Mouse (Mus musculus): ENCODE results near the gene Epb41. TPM values are rescaled to one million over a fixed set of nuclear protein-coding genes. Genes with fewer than 3 reads are reported as not detected.

Gene Epb41
- polyA plus RNA-seq (2012; ENCODE audit: low replicate concordance) = 86.5 and 149 TPM in 2 replicates

DNA sequence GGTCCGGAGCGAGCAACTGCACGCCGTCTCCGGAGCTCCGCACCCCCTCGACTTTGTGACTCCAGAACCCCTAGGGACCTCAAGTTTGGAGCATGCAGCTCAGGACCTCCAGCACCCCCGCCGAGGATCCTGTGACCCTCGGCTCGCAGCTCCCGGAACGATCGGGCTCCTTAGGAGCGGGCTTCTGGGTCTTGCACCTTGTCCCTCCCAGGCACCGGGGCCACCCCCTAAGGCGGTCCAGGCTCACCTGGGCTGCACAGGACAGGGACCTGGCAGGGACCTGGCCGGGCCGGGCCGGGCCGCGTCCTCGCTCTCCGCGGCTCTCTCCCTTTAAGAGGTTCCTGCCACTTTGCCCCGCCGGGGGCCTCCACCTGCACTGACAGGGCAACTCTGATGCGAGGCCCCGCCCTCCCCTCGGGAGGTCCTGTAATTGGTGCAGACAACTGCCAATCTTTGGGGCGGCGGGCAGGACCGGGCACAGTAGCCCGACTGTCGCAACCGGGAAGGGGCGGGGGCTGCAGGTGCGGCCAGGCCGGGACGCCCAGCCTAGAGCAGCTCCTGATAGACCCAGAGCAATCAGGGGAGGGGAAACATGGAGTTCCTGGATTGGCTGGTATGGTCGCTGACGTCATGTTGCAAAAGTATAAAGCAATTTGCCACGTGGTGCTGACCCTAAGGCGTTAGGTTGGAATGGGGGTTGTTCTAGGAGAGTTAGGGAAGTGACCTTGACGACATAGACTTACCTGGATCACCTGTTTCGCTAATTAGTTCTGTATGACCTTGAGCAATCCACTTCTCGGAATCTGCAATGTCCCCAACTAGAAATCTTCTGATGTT lies at the start of gene Epb41:
Gene Epb41 (minus strand): TSS at position 389 of the 837 bp plus-strand sequence.

DNA sequence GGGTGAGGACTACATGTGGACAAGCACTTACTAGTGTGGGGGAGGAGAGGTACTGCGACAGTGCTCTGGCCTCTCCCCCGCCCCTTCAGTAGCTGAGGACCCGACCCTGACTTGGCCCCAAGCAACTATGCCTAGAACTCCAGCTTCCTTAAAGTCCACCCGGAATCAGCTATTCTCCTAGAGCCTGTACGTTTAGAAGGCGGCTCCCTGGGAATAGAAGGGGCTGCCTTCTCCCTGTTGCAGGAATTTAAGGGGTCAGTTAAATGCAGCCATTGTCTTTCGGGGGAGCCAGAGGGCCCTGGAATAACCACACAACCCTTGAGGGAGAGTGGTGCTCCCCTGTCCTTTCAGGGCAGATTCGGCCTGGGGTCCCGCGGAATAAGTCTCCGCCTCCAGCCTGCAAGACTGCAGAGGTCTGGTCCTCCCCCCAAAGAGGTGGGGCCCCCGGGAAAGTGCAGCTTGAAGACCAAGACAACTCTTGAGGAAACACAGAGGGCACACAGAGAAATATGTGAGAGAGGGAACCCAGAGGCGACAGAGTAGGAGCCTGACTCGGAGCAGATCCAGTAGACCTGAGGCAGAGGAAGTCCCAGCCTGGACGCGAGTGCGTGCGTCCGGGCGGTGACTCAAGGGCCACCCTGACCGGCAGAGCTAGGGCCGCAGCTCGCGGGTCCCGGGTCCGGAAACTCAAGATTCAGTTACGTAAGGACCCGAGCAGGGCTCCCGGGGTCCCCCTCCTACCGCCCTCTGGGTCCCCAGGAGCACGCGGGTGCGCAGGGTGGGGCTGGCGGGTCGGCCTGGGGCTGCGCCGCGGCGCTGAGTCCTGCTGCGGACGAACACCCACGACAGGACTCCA lies 816 bp downstream of the Epb41 start, which contains the start of gene Gm10300:
Gene Gm10300 (plus strand): TSS at position 621 of the 856 bp plus-strand sequence.

DNA sequence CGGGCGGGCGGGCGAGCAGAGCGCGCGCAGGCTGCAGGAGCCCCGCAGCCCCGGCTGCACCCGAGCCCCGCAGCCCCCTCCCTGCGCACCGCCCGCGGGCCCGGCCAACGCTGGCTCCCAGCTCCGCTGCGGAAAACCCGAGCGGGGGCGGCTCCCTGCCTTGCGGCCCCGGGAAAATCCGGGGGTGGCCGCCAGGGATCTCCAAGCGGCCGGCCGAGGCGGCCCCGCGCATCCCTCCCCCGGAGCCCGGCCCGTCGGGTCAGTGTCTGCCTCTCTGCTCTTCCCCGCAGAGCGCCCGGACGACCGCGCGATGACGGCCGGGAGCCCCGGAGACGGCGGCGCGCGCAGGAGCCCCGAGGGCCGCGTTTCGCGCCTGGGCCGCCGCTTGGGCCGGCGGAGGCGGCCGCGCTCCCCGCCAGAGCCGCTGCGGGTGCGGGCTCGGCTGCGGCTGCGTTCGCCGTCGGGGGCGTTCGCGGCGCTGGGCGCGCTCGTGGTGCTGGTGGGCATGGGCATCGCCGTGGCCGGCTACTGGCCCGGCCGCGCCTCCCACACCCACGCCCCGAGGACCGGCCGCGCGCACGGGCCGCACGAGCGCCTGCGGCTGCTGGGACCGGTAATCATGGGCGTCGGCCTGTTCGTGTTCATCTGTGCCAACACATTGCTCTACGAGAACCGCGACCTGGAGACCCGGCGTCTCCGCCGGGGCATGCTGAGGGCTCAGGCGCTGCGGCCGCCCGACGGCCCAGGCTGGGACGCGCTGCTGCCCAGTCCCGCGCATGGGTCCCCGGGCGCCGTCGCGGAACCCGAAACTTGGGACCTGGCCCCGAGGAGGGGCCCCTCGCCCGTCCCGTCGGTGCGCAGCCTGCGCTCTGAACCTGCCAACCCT lies 153.4 kb downstream of the Epb41 start, which contains the start of gene Tmem200b:
Gene Tmem200b (plus strand): TSS at position 311 of the 886 bp plus-strand sequence.

Other genes with a start within 250 kb of the Epb41 start
- gene Ptpru, start 237.0 kb downstream of the Epb41 start, polyA plus RNA-seq (2012; ENCODE audit: low replicate concordance) = 0.09 and 0.10 TPM in 2 replicates
- gene Mecr, start 231.9 kb downstream of the Epb41 start, polyA plus RNA-seq (2012; ENCODE audit: low replicate concordance) = 14.3 and 25.0 TPM in 2 replicates
- 113 and 191 TPM in 2 replicates for gene Srsf4, start 201.7 kb downstream of the Epb41 start, polyA plus RNA-seq (2012; ENCODE audit: low replicate concordance)
- 0.13 and 0.51 TPM in 2 replicates for gene Tmem200b, start 153.6 kb downstream of the Epb41 start, polyA plus RNA-seq (2012; ENCODE audit: low replicate concordance)
- 0.10 and 0.44 TPM in 2 replicates for gene Gm10300, start 624 bp downstream of the Epb41 start, polyA plus RNA-seq (2012; ENCODE audit: low replicate concordance)
- 0.07 TPM in 1 of 2 replicates, not detected in the other for gene Oprd1, start 69.2 kb upstream of the Epb41 start, polyA plus RNA-seq (2012; ENCODE audit: low replicate concordance)
- gene Ythdf2, start 137.0 kb upstream of the Epb41 start, polyA plus RNA-seq (2012; ENCODE audit: low replicate concordance) = 33.1 and 37.9 TPM in 2 replicates
- gene Gmeb1, start 186.3 kb upstream of the Epb41 start, polyA plus RNA-seq (2012; ENCODE audit: low replicate concordance) = 3.7 and 24.2 TPM in 2 replicates
- 3.0 and 35.0 TPM in 2 replicates for gene Taf12, start 199.1 kb upstream of the Epb41 start, polyA plus RNA-seq (2012; ENCODE audit: low replicate concordance)
- gene Rab42, start 228.1 kb upstream of the Epb41 start, polyA plus RNA-seq (2012; ENCODE audit: low replicate concordance) = 0.25 TPM in 1 of 2 replicates, not detected in the other